Mouse (Mus musculus): ENCODE measurements around the gene Plpp3.

The Plpp3 gene

GRCm38 (mm10) chr4:105218202-105218601 lies 61.1 kb downstream of the Plpp3 start:
- no peak for DNase-seq (ENCODE audit: inconsistent ontology term)

- peak; percentile 85 for DNase-seq (ENCODE audit: inconsistent ontology term)
Measured at GRCm38 (mm10) chr4:105219316-105219715, 62.2 kb downstream of the Plpp3 start.

GRCm38 (mm10) chr4:105220849-105221248 lies 63.7 kb downstream of the Plpp3 start:
- DNase-seq (ENCODE audit: inconsistent ontology term), result no peak

GRCm38 (mm10) chr4:105221256-105221840 lies 64.2 kb downstream of the Plpp3 start:
- DNase-seq (ENCODE audit: inconsistent ontology term), result no peak

GRCm38 (mm10) chr4:105223101-105223924 lies 66.2 kb downstream of the Plpp3 start:
- no peak for DNase-seq (ENCODE audit: inconsistent ontology term)

- DNase-seq (ENCODE audit: inconsistent ontology term), result no peak
Measured at GRCm38 (mm10) chr4:105223925-105224300, 66.8 kb downstream of the Plpp3 start.

- DNase-seq (ENCODE audit: inconsistent ontology term), result peak; percentile 77
Measured at GRCm38 (mm10) chr4:105225512-105225911, 68.4 kb downstream of the Plpp3 start.

- no peak for DNase-seq (ENCODE audit: inconsistent ontology term)
Measured at GRCm38 (mm10) chr4:105226351-105226750, 69.2 kb downstream of the Plpp3 start.

GRCm38 (mm10) chr4:105230127-105230526 lies 73.0 kb downstream of the Plpp3 start:
- DNase-seq (ENCODE audit: inconsistent ontology term), result no peak

- DNase-seq (ENCODE audit: inconsistent ontology term), result no peak
Measured at GRCm38 (mm10) chr4:105240233-105240632, 83.1 kb downstream of the Plpp3 start.

- no peak for DNase-seq (ENCODE audit: inconsistent ontology term)
Measured at GRCm38 (mm10) chr4:105244931-105245330, 87.8 kb downstream of the Plpp3 start.

- DNase-seq (ENCODE audit: inconsistent ontology term), result peak; percentile 67
Measured at GRCm38 (mm10) chr4:105245479-105245944, 88.4 kb downstream of the Plpp3 start.

GRCm38 (mm10) chr4:105246331-105246730 lies 89.2 kb downstream of the Plpp3 start:
- no peak for DNase-seq (ENCODE audit: inconsistent ontology term)

GRCm38 (mm10) chr4:105248161-105248560 lies 91.0 kb downstream of the Plpp3 start:
- no peak for DNase-seq (ENCODE audit: inconsistent ontology term)

GRCm38 (mm10) chr4:105249283-105249682 lies 92.1 kb downstream of the Plpp3 start:
- no peak for DNase-seq (ENCODE audit: inconsistent ontology term)

GRCm38 (mm10) chr4:105250946-105251345 lies 93.8 kb downstream of the Plpp3 start:
- DNase-seq (ENCODE audit: inconsistent ontology term), result no peak

- no peak for DNase-seq (ENCODE audit: inconsistent ontology term)
Measured at GRCm38 (mm10) chr4:105252044-105252443, 94.9 kb downstream of the Plpp3 start.

- DNase-seq (ENCODE audit: inconsistent ontology term), result no peak
Measured at GRCm38 (mm10) chr4:105252571-105253200, 95.5 kb downstream of the Plpp3 start.

- no peak for DNase-seq (ENCODE audit: inconsistent ontology term)
Measured at GRCm38 (mm10) chr4:105253453-105254341, 96.5 kb downstream of the Plpp3 start.

- DNase-seq (ENCODE audit: inconsistent ontology term), result no peak
Measured at GRCm38 (mm10) chr4:105254365-105254764, 97.2 kb downstream of the Plpp3 start.

- DNase-seq (ENCODE audit: inconsistent ontology term), result no peak
Measured at GRCm38 (mm10) chr4:105255185-105255584, 98.0 kb downstream of the Plpp3 start.
